Mouse (Mus musculus): ENCODE measurements around the gene Map6d1.

Map6d1 gene

DNA sequence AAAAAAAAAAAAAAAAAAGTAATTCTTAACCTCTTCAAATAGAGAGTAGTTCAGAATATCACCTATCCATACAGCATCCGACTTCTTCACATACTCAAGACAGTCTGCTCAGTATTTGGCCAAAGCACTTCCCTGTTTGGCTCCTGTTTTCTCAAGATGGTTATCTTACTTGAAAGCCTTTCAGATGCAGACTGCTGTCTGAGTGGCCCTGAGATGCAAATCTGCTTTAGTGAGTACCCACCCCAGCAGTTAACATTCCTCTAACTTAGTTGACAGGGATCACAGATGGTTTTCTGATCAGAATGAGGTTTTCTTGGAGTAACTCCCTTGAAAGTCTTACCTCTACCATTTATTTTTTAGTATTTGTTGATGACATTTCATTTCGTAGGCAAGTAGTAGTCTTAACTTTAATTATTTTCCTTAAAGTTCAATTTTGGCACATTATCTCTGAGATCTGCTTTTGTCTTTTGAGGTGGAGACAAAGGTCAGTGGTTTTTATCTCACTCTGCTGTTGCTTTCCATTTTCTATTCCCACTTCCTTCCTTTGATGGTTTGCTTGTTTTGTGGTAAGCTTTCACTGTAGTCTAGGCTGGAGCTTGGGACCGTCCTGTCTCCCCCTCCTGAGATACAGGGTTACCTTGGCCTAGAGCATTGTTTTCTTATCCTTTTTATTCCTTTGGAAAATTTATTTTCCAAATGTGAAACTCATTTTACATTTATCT is 49.8 kb downstream of the Map6d1 start:
- DNase-seq (ENCODE audit: low read depth, low spot score): no peak

DNA sequence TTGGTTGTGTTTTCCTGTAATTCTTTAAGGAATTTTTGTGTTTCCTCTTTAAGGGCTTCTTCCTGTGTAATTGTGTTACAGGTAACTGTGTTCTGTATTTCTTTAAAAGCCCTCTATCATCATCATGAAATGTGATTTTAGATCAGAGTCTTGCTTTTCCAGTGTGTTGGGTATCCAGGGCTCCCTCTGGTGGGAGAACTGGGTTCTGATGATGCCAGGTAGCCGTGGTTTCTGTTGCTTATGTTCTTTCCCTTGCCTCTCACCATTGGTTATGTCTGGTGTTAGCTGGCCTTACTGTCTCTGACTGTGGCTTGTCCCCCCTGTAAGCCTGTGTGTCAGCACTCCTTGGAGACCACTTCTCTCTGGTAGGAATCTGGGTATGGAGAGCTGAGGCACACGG is 55.8 kb downstream of the Map6d1 start:
- peak; percentile 14 for DNase-seq (ENCODE audit: low read depth, low spot score)
